Mouse (Mus musculus) urinary bladder, adult 18-20 months (tissue): ENCODE measurements around the gene Ssc5d.

Experiments
- DNase-seq, 2 experiments: peaks; one replicate each; pipeline ENCODE4 v3.0.0; 2022; ENCODE audit warnings: low spot score in 2 of 2, mixed read lengths in 2 of 2

Gene Ssc5d

DNA sequence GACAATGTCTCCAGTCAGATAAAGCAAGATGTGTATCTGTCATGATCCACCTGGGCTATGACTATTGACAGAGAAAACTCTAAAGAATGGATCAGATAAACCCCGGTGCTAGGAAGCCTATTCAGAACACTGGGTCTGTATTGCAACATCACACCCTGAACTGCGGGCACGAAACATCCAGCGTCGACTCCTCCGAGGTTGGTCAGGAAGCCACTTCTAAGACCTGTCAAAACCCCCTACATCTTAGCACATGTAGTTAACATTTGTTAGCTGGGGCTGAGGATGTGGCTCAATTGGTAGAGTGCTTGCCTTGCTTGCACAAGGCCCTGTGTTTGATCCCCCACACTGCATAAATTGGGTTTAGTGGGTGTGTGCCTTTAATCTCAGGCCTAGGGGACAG, 22.8 kb downstream of the Ssc5d start:
- DNase-seq: no peak

DNA sequence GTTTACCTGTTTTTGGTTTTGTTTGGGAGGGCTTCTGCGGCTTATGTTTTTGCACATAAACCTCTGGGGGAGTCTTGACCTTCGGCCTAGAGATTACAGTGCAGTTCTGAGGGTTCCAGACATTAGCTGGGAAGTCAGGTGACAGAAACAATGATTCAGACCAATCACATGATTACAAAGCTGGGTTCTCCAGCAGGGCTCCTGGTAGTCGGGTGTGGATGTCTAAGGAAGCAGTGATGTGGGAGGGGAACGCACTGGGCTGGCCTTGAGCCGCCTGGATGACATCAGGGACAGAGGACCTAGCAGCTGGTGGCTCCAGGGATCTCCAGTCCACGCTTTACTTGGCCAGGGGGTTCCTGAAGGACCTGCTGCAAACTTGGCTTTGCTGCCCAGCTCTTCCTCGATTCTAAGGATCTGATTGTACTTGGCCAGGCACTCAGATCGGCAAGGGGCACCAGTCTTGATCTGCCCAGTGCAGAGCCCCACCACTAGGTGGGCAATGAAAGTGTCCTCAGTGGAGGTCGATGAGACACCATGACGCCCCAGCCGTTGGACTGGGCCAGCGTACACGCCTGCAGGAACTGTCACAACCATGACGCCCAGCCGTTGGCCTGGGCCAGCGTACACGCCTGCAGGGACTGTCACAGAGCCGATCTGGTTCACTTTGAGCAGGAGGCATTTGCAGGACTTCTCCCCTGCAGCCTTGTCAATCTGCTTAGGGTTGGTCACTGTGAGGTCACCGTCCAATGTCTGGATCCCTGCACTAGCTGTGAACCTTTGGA, 25.2 kb downstream of the Ssc5d start:
- no peak for DNase-seq

DNA sequence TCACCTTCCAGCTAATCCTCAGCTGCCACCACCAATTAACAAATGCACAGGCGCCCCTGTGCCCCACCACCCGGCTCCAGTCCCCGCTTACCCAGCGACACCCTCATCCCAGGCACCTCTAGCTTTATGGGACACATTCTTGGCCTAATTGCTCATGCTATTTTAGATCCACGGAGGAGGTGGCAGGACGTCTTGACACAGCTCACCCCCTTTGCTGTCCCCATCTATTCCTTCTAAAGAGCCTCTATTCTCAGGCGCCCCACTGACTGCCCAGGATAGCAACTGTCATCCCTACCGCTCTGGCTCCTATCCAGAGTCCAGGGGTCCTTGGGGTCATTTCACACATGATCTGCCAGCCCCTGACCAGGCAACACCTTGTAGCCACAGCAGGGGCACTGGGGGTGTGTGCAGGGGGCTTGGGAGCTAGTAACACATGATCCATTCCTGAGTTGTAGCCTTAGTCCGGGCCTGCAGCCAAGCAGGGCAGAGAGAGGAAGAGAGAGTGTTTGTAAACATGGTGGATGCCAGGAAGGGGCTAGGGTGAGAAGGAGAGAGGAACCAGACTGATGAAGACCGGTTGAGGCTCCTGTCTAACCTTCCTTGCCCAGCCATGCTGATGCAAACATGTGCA, 28.3 kb downstream of the Ssc5d start:
- no peak for DNase-seq

DNA sequence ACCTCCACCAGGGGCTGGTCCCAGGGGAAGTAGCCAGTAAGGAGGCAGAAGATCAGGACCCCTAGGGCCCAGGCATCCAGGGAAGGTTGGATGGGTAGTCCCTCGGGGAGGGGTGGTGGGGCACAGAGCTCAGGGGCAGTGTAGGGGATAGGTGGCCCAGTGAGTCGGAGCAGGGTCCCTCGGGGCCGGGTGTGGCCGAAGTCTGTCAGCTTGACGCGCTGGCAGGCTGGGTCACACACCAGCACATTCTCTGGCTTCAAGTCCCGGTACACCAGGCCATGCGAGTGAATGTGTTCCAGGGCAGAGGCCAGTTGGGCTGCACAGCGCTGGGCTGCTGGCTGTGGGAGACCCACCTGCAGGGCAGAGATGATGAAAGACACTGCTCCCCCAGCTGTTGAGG, 31.8 kb downstream of the Ssc5d start:
- DNase-seq: no peak

DNA sequence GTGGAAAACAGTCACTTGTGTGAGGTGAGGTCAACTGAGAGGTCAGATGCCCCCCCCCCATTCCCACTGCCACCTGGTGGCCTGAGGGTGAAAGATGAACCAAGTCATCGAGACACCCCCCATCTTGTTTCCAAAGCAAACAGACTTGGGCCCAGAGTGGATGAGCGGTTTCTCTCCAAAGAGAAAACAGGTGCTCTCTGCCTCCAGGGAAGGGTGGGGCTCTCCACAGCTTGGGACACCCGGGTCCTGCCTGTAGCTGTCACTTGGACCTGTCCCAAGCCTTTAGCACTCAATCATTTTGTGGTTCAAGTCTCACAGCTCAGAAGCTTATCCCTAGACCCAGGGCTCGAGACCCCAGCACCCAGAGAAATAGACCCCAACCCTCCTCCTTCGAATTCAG, 37.9 kb downstream of the Ssc5d start:
- no peak for DNase-seq

DNA sequence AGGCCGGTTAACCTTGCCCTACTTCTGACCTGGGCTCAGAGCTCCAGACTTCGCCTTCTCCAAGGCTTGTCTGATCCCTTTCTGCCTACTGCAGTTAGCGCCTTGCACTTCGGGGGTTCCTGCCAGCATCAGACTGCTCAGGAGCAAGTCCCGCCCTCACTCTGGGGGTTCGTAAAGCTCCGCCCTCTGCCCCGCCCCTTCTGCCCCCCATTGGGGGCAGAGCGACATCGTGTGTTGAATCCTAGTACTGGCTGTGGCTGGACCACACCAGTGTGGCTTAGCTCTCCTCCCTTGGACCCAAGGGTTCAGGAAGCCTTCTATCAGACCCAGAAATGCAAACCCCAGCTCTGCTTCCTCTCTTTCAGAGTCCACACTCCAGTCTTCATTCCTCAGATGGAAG, 38.7 kb downstream of the Ssc5d start, which contains the start of gene Sbk2:
TSS of gene Sbk2 (minus strand) at position 135 of the 400 bp plus-strand sequence.
- peak; percentile 45 to 62 for DNase-seq

DNA sequence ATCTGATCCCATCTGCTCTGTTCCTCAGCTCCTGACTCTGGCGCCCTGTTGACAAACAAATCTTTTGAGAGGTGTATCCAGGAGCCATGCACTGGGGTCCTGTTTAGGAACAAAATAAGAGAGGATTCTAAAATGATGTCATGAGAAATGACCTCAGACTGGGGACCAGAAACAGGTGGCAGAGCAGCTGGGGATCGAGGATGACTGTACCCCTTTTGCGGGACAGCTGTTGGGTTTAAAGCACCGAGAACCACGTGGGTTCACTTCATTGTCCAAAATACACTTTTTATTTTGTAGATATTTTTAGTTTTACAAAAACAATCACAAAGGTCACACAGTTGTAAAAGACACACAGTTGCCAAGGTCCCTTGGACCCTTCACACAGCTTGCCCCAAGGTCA, 39.4 kb downstream of the Ssc5d start:
- DNase-seq: no peak

DNA sequence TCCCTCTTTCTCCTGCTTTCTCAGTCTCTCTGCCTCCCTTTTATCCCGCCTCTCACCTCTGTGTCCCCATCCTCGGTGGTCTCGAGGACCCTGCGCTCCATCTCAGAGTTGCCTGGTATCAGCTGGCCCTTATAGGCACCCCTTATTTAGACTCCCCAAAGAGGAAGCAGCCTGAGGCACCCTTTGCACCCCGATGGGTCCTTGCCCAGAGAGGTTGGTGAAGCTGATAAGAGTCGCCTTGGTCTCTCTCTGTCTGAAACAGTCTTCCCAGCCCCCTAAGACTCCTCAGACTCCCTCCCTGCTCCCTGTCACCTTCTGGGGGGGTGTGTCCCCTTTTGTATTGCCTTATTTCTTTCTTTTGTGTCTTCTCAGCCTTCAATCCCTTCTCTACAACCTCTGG, 45.5 kb downstream of the Ssc5d start, which contains the start of gene Sbk3:
TSS of gene Sbk3 (minus strand) at position 101 of the 400 bp plus-strand sequence.
- no peak for DNase-seq

DNA sequence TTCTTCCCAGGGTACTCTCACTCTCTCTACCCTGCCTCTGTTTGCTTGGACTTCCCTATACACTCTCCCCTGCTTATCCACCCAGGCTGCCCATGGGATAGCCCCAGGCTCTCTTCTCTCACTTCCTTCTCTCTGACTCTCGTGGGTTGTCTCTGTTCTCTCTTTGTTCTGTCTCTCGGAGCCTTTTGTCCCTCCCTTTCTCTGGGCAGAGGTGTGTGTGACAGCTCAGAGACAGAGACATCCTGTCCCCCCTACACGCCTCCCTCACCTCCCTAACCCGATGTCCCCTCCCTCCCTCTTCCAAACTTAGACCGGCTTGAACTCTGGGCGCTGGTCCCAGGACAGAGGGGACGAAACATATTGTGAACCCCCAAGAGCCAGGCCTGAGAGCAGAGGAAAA, 46.1 kb downstream of the Ssc5d start:
- DNase-seq: no peak

DNA sequence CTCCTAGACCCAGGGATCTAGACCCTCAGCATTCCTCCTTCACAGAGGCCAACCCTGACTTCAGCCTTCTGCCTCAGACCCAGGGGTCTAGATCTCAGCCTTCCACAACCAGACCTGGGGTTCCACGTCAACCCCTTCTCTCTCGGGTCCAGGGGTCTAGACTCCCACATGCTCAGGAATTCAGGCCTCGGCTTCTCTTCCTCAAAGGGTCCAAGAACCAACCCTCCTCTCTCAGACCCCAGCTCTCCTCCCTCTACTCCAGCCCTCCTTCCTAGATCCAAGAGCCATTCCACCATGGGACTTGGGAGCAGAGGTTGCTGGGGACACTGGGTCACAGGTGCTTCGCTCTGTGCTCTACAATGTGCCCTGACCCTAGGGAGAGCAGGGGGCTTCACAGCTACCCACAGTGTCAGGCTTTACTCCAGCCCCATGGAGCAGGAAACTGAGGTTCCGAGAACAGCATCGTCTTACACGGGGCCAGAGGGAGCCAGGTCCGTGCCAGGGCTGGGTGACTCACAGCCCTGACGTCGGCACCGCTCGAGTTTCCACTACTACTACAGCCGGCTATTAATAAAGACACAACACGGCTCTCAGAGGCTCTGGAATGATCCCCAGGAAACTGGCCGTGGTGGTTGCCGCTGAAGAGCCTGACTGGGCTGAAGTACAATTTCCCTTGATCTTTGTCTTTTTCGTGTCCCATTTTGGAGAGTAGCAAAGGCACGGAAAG, 46.9 kb downstream of the Ssc5d start:
- no peak for DNase-seq

DNA sequence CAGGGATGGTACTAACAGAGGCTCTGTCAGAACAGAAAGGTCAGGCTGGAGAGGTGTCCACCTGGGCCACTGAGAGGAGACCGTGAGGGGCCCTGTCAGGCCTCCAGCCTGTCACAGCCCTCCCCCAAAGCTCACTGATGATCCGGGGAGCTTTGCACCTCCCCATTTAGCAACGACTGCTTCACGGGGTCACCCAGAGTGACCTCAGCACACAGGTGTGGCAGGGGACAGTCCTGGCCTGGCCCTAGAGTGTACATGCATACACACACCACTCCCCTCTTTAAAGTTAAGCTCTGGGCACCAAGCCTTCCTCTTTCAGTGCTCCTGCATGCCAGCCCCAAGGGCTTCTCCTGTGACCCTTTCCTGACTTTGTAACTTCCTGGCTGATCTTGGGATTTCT, 49.9 kb downstream of the Ssc5d start:
- no peak for DNase-seq

DNA sequence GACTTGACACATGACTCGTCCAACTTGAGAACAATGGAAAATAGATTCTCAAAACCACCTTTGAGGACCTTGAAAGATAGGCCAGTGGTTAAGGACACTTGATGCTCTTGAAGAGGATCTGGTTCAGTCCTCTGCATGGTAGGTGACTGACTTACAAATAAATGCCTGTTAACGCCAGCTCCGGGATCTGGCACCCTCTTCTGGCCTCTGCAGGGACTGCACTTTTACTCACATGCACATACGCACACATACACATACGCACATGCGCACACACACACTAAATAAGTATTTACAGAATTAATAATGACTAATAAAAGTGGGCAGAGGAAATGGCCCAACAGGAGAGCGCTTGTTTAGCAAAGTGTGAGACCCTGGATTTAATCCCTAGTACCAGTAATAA, 51.2 kb downstream of the Ssc5d start:
- no peak for DNase-seq

DNA sequence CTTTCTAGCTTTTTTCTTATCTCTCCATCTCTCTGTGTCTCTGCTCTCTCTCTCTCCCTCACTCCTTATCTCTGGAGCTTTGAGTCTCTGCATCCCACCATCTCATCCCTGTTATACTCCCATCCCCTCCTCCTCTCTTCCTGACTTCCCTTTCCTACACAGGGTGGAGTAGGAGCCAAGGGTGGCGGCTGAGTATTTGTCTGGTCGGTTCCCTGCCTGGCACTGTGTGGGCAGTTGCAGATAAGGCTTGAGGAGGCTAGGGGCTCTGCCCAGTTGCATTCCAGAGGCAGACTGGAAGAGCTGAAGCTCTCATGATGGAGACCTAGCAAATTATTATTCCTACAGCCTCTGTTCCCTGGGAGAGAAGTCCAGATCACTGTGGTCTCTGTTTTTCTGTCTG, 62.7 kb downstream of the Ssc5d start:
- no peak for DNase-seq

DNA sequence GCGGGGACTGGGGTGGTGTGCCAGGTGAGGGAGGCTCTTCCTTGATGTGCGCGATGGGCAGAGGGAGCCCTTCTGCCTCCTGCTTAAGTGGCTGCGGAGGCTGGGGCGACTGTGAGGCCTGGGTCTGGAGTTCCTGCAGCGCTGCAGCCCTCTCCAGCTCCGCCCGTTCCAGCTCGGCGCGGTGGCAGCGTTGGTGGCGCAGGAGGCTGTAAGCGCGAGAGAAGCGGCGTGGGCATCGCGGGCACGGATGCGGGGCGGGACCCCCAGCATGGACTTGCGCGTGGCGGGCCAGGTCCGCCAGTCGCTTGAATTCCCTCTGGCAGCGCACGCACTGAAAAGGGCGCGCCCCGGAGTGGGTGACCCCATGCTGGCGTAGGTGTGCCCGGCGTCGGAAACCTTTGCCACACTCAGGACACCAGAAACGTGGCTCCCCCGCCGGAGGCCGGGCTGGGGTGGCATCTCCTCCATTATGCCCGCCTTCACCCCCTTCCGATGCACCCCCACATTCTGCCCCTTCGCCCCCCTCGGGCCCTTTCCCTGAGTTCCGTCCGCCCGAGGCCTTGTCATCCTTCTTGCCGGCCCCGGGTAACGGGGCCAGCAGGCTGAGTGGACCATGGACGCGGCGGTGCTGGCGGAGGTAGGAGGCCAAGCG, 67.9 kb downstream of the Ssc5d start:
- DNase-seq: no peak

DNA sequence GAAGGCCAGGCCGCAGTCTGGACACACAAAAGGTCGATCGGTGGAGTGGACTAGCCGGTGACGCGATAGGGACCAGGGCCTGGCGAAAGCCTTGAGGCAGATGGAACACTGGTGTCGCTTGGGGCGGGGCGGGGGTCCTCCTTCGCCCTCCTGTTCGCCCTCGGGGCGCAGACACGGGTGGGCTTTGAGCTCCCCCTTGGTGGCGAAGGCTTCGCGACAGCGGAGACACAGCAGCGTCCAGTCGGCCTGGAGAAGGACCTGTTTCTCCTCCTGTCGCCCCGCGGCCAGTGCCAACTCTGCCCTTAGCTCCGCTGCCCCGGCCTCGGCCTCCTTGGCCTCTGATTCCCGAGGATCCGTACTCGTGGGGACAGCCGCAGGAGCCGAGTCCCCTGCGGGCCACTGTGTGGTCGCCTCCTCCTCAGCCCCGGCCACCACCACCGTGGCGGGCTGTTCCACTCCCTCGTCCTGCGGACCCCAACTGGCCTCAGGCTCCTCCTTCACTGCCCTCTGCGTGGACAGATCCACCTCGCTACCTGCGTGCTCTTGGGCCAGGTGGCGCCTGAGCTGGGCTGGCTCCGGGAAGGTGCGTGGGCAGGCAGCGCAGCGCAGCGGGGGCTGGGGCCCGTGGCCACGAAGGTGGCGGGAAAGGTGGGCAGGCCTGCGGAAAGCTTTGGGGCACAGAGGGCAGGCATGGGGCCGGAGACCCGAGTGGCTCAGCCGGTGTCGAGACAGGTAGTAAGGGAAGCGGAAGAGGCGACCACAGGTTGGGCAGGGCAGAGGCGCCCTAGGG, 68.6 kb downstream of the Ssc5d start:
- DNase-seq: no peak
